Mouse (Mus musculus) forebrain, embryonic 13.5 days (tissue): ENCODE data around the gene Zfp618. TPM values are rescaled to one million over a fixed set of nuclear protein-coding genes. Genes with fewer than 3 reads are reported as not detected.

Experiments used
- ATAC-seq: fragments of 200-750 bp; cut with Nextera tagmentation; 2 replicates; pipeline ENCODE4 v1.8.0; 2017
- H3K27ac ChIP-seq: fragments of 300-500 bp; sonication (generic); 2 replicates; pipeline ENCODE4 v1.5.1; 2015; ENCODE audit warnings: inconsistent platforms, mild to moderate bottlenecking, moderate library complexity
- H3K27me3 ChIP-seq: fragments of 300-500 bp; sonication (generic); 2 replicates; pipeline ENCODE4 v1.6.1; 2015; ENCODE audit warnings: mild to moderate bottlenecking, inconsistent platforms
- H3K36me3 ChIP-seq: fragments of 300-500 bp; sonication (generic); 2 replicates; pipeline ENCODE4 v1.6.1; 2015; ENCODE audit warnings: mild to moderate bottlenecking, inconsistent platforms; ENCODE audit not compliant: poor library complexity, severe bottlenecking
- H3K4me1 ChIP-seq: fragments of 300-500 bp; sonication (generic); 2 replicates; pipeline ENCODE4 v1.6.1; 2015; ENCODE audit warnings: inconsistent platforms
- H3K4me2 ChIP-seq: fragments of 300-500 bp; sonication (generic); 2 replicates; pipeline ENCODE4 v1.6.1; 2015; ENCODE audit warnings: inconsistent platforms, mild to moderate bottlenecking, moderate library complexity
- H3K4me3 ChIP-seq: fragments of 300-500 bp; sonication (generic); 2 replicates; pipeline ENCODE4 v1.5.1; 2015; ENCODE audit warnings: mild to moderate bottlenecking, inconsistent platforms
- H3K9ac ChIP-seq: fragments of 300-500 bp; sonication (generic); 2 replicates; pipeline ENCODE4 v1.6.1; 2015; ENCODE audit warnings: mild to moderate bottlenecking, inconsistent platforms
- H3K9me3 ChIP-seq: fragments of 300-500 bp; sonication (generic); replicated peaks from 2 replicates; pipeline ENCODE4 v1.6.1; 2016; ENCODE audit warnings: inconsistent platforms
- WGBS: fragments of 180-500 bp; shearing (Covaris S2); methylation state at CpG from one replicate; pipeline ENCODE4 v1.1.7; 2015; 5-methylcytosine and 5-hydroxymethylcytosine counted together
- polyA plus RNA-seq: library from polyadenylated mRNA; unstranded; fragments of >200 nt; fragmentation: Nextera tagmentation; extraction: Ambion mirVana; gene quantifications from 2 replicates; pipeline ENCODE4 v1.2.1, GENCODE M21; 2015

The Zfp618 gene
- polyA plus RNA-seq, 1 experiment from 2014 or later: 21.7 TPM

DNA sequence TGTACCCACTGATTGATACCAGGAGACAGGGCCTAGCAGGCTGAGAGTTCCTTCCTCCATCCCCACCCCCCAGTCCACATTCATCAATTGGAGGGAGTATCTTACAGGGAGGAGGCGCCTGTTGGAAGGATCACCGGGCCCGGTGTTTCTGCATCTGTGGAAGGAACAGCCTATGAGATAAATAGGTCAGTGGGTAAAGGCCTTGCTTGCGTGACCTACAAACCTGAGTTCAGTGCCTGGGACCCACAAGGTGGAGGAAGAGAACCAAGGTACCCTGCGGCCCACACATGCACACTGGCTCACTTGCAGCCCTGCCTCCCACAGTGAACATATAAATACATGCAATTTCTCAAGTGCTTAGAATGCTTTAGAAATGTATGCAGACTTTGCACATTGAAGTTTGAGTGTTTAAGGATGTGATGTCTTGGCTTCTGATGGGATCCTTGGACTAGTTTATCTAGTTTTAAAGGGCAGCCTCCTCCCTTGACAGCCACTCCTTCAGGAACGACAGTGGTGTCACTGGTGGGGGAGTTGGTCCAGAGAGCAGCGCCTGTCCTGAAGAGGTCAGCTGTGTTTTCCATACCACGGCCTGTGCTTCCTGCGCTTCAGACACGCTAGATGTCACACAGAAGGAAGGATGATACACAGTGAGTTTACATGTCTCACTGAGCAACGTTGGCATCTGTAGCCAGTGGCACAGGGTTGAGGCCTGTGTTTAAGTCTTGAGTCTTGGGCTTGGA lies 35.1 kb downstream of the Zfp618 start:
- no peak overlapping the region for H3K9ac ChIP-seq
- H3K27me3 ChIP-seq: no peaks in the 10 kb centered on the region
- H3K27ac ChIP-seq: no peak overlapping the region
- H3K4me1 ChIP-seq: peaks cover 40% of the 10 kb centered on the region
- no peak overlapping the region for H3K4me2 ChIP-seq
- H3K36me3 ChIP-seq: no peaks in the 10 kb centered on the region; the same call in 1 of the 2 replicates
- ATAC-seq: no peak
- WGBS: 89% methylated on average over 11 of the region's 11 CpGs
- no peaks in the 10 kb centered on the region for H3K9me3 ChIP-seq
- no peak overlapping the region for H3K4me3 ChIP-seq

DNA sequence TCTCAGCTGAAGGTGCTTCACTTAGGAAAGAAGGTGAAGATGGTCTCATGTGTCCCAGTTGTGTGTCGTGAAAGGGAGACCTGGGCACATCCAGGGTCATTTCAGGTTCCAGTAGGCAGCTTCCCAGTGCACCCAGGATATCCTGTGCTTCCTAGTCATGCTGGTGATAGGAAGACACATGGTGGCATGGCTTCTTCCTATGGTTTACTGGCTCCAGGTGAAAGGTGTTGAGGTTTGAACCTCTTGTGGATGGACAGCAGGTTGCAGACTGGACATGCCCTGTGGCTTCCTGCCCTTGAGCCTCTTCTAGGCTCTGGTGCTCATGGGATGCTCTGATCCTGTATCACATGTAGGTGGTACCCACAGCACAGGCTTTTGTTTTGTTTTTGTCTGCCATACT lies 37.0 kb downstream of the Zfp618 start:
- H3K36me3 ChIP-seq: no peaks in the 10 kb centered on the region
- no peak overlapping the region for H3K4me2 ChIP-seq
- peaks cover 46% of the 10 kb centered on the region for H3K4me1 ChIP-seq
- H3K27me3 ChIP-seq: no peaks in the 10 kb centered on the region
- no peak overlapping the region for H3K4me3 ChIP-seq
- no peak overlapping the region for H3K27ac ChIP-seq
- 88% methylated on average over 1 of the region's 1 CpGs for WGBS
- no peak overlapping the region for H3K9ac ChIP-seq
- no peaks in the 10 kb centered on the region for H3K9me3 ChIP-seq
- ATAC-seq: no peak

DNA sequence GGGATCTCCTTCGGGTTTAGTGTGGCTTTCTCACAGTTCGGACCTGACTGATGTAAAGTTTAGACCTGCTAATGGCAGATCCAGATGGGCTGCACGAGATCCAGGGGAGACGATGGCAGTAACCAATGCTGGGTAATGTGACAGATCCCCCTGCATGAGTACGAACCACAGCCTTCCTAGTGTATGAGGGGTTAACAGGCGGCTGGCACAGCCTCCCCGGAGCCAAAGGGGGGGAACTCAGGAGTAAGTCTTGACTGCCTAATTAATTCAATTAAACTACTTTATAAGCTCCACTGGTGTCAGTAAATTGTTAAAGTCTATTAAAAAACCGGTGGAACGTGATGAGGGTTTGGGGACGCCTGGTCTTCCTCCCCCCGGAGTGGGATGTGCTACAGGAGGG lies 39.1 kb downstream of the Zfp618 start:
- no peaks in the 10 kb centered on the region for H3K9me3 ChIP-seq
- ATAC-seq: no peak
- no peak overlapping the region for H3K27ac ChIP-seq
- peaks cover 25% of the 10 kb centered on the region for H3K4me1 ChIP-seq
- 56% methylated on average over 11 of the region's 11 CpGs for WGBS
- no peak overlapping the region for H3K4me2 ChIP-seq
- no peak overlapping the region for H3K9ac ChIP-seq
- H3K4me3 ChIP-seq: no peak overlapping the region
- no peaks in the 10 kb centered on the region for H3K36me3 ChIP-seq
- no peaks in the 10 kb centered on the region for H3K27me3 ChIP-seq

DNA sequence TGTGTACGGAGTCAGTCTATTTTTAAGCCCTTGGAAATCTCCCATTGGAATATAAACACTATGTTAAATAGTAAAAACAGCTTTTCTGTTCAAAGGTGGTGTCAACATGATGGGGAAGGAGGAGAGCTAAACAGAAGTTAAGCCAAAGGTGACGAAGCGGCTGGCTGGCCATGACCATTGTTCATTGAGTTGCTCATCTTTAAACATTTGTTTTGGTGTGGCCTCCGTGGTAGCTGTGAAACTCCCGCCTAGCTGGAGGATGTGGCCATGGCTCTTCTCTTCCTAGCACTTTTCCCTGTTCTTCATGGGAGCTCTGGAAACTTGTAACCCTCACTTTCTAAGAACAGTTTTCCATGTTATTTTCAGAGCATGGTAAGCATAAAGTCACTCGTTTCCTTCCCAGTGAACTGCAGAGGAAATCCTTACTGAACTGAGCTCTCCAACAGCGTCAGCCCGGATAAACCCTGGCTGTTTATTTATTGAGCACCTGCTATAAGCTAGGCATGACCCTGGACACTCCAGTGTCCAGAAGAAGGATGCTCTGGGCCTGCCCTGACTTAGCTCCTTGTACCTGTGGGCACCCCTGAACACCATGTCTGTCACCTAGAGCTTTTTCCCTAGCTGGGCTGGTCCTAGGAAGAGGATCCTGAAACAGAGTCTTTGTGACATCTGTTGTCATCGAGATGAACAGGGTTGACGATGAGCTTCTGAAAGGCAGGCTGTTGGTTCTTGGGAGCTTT lies 40.2 kb downstream of the Zfp618 start:
- no peak overlapping the region for H3K27ac ChIP-seq
- ATAC-seq: no peak
- H3K4me1 ChIP-seq: peaks cover 18% of the 10 kb centered on the region
- H3K36me3 ChIP-seq: no peaks in the 10 kb centered on the region
- no peaks in the 10 kb centered on the region for H3K9me3 ChIP-seq
- no peak overlapping the region for H3K4me3 ChIP-seq
- H3K9ac ChIP-seq: no peak overlapping the region
- H3K27me3 ChIP-seq: no peaks in the 10 kb centered on the region
- no peak overlapping the region for H3K4me2 ChIP-seq
- 88% methylated on average over 10 of the region's 10 CpGs for WGBS

DNA sequence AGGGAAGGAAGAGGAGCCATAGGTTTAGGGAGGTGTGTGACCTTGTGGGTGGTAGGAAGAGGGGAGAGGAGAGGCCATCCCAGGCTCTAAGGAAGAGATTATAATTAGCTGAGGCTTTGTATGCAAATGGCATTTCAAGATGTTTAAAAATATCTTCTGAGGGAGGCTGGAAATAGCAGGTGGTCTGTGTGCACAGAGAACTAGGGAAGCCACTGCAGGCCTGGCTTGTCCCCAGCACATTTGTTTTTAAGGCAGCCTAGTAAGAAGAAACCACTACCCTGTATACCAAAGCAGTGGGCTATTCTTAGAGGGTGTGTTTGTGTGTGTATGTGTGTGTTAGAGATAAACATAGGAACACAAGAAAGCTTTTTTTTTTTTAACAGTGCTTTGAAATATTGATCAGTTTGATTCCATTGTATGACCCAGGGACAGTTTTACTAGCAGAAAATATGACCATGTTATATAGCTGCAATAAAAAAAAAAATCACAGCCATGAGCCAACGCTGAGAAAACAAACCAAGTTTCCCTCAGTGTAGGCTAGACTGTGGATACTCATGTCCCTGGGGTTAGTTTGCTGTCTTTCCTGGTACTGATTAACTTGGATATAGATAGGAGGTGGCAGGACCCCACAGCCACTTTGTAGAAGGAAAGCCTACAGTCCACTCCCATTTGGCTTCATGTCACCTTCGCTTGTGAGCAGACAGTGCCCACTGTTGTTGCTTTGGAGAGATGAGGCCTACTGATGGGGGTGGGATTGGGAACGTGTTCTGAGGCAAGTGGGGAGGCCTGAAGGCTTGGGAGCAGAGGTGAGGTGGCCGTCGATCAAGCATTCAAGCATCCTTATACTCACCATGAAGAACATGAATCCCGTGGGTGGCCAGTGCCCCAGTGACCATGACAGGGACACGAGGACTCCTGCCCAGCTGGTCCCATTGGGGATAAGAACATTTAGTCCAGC lies 41.1 kb downstream of the Zfp618 start:
- H3K4me1 ChIP-seq: peaks cover 18% of the 10 kb centered on the region
- no peaks in the 10 kb centered on the region for H3K27me3 ChIP-seq
- H3K36me3 ChIP-seq: no peaks in the 10 kb centered on the region
- no peak overlapping the region for H3K4me3 ChIP-seq
- H3K4me2 ChIP-seq: no peak overlapping the region
- ATAC-seq: no peak
- H3K27ac ChIP-seq: no peak overlapping the region
- H3K9ac ChIP-seq: no peak overlapping the region
- WGBS: 90% methylated on average over 7 of the region's 7 CpGs
- H3K9me3 ChIP-seq: no peaks in the 10 kb centered on the region

DNA sequence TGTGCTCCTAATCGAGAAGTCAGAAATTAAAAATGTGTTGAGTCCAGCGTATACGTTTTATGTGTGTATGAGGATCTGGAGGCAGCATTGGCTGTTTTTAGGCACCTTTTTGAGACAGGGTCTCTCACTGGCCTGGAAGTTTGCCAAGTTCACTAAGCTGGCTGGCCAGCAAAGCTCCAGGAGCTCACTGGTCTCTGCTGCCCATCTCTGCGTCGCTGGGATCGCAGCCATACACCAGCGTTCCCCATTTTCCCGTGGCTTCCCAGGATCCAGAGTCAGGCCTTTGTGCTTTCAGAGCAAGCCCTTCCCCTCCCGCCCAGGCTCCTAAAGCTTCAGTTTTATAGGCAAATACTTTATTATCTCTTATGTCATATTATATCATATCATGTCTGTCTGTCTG lies 42.8 kb downstream of the Zfp618 start:
- ATAC-seq: no peak
- H3K9me3 ChIP-seq: no peaks in the 10 kb centered on the region
- no peak overlapping the region for H3K9ac ChIP-seq
- WGBS: 85% methylated on average over 9 of the region's 9 CpGs
- H3K27me3 ChIP-seq: no peaks in the 10 kb centered on the region
- no peaks in the 10 kb centered on the region for H3K36me3 ChIP-seq
- H3K4me3 ChIP-seq: no peak overlapping the region
- peaks cover 18% of the 10 kb centered on the region for H3K4me1 ChIP-seq
- no peak overlapping the region for H3K27ac ChIP-seq
- H3K4me2 ChIP-seq: no peak overlapping the region

DNA sequence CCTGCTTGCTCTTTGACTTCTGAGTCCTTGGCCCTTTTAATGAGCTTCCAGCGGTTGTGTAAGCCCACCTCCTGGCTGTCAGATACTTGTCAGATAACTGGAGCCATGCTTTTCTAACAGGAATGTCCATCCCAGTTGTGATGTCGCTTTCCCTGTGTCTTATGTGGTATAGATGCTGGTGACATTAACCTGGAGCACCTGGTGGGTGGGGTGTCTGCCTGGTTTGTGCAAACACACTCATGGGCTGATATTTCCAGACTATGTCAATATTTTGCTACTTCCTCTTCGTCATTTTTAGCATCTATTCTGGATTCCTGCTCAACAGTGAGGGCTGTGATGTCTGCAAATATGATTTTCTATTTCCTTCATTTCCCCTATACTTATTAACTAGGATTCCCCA lies 43.4 kb downstream of the Zfp618 start:
- no peaks in the 10 kb centered on the region; the same call in 1 of the 2 replicates for H3K9me3 ChIP-seq
- peaks cover 18% of the 10 kb centered on the region for H3K4me1 ChIP-seq
- H3K36me3 ChIP-seq: no peaks in the 10 kb centered on the region
- H3K9ac ChIP-seq: no peak overlapping the region
- H3K27ac ChIP-seq: no peak overlapping the region
- H3K4me2 ChIP-seq: no peak overlapping the region
- no peak for ATAC-seq
- 87% methylated on average over 3 of the region's 3 CpGs for WGBS
- H3K27me3 ChIP-seq: no peaks in the 10 kb centered on the region
- no peak overlapping the region for H3K4me3 ChIP-seq

DNA sequence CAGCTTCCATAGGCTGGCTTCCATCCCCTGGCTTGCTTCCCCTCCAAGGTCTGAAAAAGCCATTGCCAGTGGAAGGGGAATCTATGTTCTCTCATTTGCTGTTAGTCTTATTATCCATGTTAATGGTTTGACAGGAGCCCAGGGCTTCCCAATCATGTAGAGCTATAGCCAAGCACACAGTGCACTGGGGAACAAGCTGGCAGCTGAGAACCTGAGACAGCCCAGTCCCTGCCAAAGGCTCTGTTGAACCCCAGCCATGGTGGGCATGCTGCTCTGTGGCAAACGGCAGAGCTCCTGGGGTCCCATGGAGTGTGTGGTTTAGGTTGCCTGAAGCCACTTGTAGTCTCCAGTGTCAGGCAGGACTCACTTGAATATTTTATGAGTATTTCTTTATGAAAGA lies 44.4 kb downstream of the Zfp618 start:
- peak; percentile 74; the same call in 1 of the 2 replicates for ATAC-seq
- Histone ChIP-seq H3K36me3 (no peaks in the 10 kb centered on the region), H3K27me3 (no peaks in the 10 kb centered on the region), H3K9ac (no peak overlapping the region), H3K9me3 (peaks cover 4% of the 10 kb centered on the region; the same call in 1 of the 2 replicates), H3K27ac (no peak overlapping the region), H3K4me1 (peaks cover 10% of the 10 kb centered on the region), H3K4me2 (no peak overlapping the region), H3K4me3 (no peak overlapping the region)
- 70% methylated on average over 1 of the region's 1 CpGs for WGBS

DNA sequence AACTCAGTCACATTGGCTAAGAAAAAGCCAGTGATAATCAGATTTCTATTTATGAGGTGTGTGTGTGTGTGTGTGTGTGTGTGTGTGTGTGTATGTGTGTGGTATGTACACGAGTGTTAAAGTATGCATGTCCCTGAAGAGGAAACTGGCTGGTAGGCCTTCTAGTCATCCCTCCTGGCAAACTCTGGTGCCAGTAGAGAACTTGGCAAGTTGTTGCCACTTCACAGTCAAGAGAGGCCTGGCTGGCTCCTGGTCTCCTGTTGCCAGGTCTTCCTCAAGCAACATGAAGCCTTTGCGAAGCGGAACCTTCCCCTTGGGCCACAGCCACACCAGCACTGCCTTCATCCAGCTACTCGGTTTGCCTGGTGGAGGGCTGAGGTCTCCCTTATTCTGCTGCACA lies 44.9 kb downstream of the Zfp618 start:
- no peak overlapping the region for H3K4me3 ChIP-seq
- peaks cover 7% of the 10 kb centered on the region; the same call in 1 of the 2 replicates for H3K9me3 ChIP-seq
- 92% methylated on average over 4 of the region's 4 CpGs for WGBS
- H3K4me1 ChIP-seq: peaks cover 6% of the 10 kb centered on the region
- peak; percentile 62; the same call in 1 of the 2 replicates for ATAC-seq
- no peak overlapping the region for H3K9ac ChIP-seq
- no peaks in the 10 kb centered on the region for H3K27me3 ChIP-seq
- no peak overlapping the region for H3K4me2 ChIP-seq
- no peak overlapping the region for H3K27ac ChIP-seq
- H3K36me3 ChIP-seq: no peaks in the 10 kb centered on the region

DNA sequence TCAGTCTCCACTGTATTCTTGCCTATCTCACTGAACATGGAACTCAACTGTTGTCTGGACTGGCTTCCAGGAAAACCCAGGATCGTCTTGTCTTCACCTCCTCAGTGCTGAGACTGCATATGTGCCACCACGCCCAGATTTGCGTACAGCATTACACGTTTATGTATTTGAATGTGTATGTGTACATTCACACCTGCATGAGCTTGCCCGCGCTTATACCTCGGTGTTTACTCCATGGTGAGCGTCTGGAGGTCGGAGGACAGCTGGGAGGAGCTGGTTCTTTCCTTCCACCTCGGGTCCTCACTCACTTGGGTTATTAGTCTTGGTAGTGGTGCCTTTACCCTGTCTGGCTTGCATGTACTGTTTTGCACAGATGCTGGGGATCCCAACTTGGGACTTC lies 53.2 kb downstream of the Zfp618 start:
- 95% methylated on average over 10 of the region's 10 CpGs for WGBS
- no peak overlapping the region for H3K27ac ChIP-seq
- no peak for ATAC-seq
- no peaks in the 10 kb centered on the region for H3K27me3 ChIP-seq
- H3K36me3 ChIP-seq: no peaks in the 10 kb centered on the region
- H3K9ac ChIP-seq: no peak overlapping the region
- H3K4me1 ChIP-seq: 0 out of 2 replicates have a peak, but pooled peaks cover 4% of the 10 kb centered on the region
- no peak overlapping the region for H3K4me2 ChIP-seq
- no peak overlapping the region for H3K4me3 ChIP-seq
- H3K9me3 ChIP-seq: peaks cover 12% of the 10 kb centered on the region; the same call in 1 of the 2 replicates

DNA sequence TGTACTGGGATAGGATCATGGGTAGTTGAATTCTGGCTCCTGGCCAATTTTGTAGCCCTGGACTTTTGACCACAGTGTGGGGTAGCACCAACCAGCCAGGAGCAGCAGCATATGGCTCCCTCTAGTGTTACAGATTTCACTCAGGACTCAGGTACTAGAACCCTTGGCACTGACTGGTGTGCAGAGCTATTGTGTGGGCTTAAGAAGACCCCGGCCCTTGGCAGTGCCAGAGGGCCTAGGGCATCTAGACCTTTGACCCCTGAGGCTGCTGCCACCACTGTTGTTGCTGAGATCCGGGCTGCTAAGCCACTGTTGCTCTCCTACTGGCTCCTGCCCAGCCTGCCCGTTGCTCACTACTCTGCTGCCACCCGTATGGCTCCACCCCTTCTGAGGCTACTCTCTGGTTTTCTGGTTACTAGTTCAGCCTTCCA lies 54.1 kb downstream of the Zfp618 start:
- H3K4me1 ChIP-seq: 0 out of 2 replicates have a peak, but pooled peaks cover 4% of the 10 kb centered on the region
- peaks cover 11% of the 10 kb centered on the region; the same call in 1 of the 2 replicates for H3K9me3 ChIP-seq
- H3K4me3 ChIP-seq: no peak overlapping the region
- peak; percentile 50; the same call in 1 of the 2 replicates for ATAC-seq
- no peaks in the 10 kb centered on the region for H3K27me3 ChIP-seq
- H3K27ac ChIP-seq: no peak overlapping the region
- no peak overlapping the region for H3K4me2 ChIP-seq
- H3K36me3 ChIP-seq: no peaks in the 10 kb centered on the region
- WGBS: 83% methylated on average over 4 of the region's 4 CpGs
- no peak overlapping the region for H3K9ac ChIP-seq
